Mouse (Mus musculus): Measurements from ENCODE around the gene Slc25a12. TPM values are rescaled to one million over a fixed set of nuclear protein-coding genes. Genes with fewer than 3 reads are reported as not detected.
A peak's percentile ranks its signal among the peaks of the same experiment; 100 is the strongest.
"Not testable (repeated sequence)": the region's sequence is repeated elsewhere in the genome, so short reads cannot be mapped to it uniquely, and the experiment has no call there.

Gene Slc25a12
- 100 to 1,000 TPM; 379 to 427 TPM for total RNA-seq (2021)
- long read RNA-seq, experiment 1, full-length matches to known transcripts = 353 of 433 reads
- long read RNA-seq, experiment 1, partial matches to known transcripts = 55 of 433 reads
- long read RNA-seq, experiment 1, other reads (novel, unspliced or antisense) = 25 of 433 reads
- long read RNA-seq, experiment 2, full-length matches to known transcripts = 295 of 376 reads
- long read RNA-seq, experiment 2, partial matches to known transcripts = 57 of 376 reads
- long read RNA-seq, experiment 2, other reads (novel, unspliced or antisense) = 24 of 376 reads

DNA sequence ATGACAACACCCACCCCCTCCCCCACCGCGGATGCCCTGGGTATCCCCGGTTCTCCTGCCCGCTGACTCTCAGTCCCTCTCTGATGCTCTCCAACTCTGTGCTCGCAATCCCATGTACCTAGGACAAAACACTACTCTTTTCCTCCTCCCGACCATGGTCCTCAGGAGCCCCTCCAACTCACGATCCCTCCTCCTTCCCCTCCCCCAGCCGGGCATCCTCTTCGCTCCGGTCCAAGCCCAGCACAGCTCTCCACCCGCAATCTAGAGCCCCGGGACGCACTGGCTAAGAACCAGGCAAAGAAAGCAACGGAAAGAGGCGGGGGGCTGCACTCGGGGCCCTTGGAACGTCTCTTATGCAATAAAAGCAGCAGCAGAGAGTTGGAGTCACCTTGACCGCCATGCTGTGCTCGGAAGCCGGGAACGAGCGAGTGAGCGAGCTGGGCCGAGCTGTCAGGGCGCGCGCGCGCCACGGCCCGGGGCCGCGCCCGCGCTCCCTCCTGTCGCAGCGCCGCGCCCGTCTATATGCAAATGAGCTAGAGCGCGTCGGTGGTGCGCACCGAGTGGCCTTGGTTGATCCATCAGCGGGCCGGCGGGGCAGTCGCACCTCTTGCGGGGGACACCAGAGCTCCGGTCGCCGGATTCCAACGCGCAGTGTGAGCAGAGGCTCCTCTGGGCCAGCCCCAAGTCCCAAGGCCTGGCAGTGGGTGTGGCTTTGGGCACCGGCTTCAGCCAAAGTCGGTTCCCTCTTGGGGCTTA lies at the start of gene Slc25a12:
Gene Slc25a12 (minus strand): TSS at position 625 of the 756 bp plus-strand sequence.
- DNase-seq (ENCODE audit: low spot score) = peak; percentile 90

- DNase-seq (ENCODE audit: low spot score) = no peak
Measured at GRCm38 (mm10) chr2:71405613-71406012, 38.1 kb upstream of the Slc25a12 start.

GRCm38 (mm10) chr2:71389864-71390263 lies 22.3 kb upstream of the Slc25a12 start:
- DNase-seq (ENCODE audit: low spot score) = no peak

- peak; percentile 96 for DNase-seq (ENCODE audit: low spot score)
Measured at GRCm38 (mm10) chr2:71388951-71389763, 21.6 kb upstream of the Slc25a12 start, which contains the start of gene Hat1. TSS of gene Hat1 (plus strand) at chr2:71388958.

DNA sequence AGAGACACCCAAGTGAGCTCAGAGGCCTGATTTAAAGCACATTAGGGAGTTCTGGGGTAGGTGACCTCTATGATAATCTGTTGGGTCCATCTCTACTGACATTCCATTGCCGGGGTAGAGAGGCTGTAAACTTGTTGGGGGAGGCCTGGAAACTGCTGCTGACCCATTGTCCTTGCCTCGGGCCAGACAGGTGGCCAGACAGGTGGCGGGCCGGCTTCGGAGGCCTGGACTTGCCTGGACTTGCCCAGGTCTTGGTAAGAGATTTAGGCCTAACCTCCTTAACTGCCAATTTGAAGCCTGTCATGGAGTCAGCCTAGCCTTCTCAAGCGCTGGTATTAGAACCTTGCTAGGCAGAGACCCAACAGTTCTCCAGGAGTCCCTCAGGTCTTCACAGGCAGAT lies 20.2 kb upstream of the Slc25a12 start:
- DNase-seq (ENCODE audit: low spot score) = no peak

GRCm38 (mm10) chr2:71383890-71384289 lies 16.3 kb upstream of the Slc25a12 start:
- no peak for DNase-seq (ENCODE audit: low spot score)

GRCm38 (mm10) chr2:71381962-71382361 lies 14.4 kb upstream of the Slc25a12 start:
- DNase-seq (ENCODE audit: low spot score) = no peak

DNA sequence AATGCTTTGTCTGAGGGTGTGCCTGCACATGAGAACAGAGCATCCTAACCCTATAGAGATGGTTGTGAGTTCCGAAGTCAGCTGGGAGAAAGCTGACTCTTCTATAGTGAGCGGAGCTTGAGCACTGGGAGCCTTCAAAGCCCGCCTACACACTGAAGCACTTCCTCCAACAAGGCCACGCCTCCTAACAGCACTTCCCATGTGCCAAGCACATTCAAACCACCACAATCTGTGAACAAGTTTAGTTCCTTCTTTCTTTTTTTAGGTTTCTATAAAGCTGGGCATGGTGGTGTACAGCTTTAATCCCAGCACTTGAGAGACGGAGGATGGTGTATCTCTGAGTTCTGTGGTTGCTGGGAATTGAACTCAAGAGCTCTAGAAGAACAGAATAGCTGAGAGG lies 9.9 kb upstream of the Slc25a12 start:
- DNase-seq (ENCODE audit: low spot score) = no peak

- no peak for DNase-seq (ENCODE audit: low spot score)
Measured at GRCm38 (mm10) chr2:71376433-71376906, 8.9 kb upstream of the Slc25a12 start.

DNA sequence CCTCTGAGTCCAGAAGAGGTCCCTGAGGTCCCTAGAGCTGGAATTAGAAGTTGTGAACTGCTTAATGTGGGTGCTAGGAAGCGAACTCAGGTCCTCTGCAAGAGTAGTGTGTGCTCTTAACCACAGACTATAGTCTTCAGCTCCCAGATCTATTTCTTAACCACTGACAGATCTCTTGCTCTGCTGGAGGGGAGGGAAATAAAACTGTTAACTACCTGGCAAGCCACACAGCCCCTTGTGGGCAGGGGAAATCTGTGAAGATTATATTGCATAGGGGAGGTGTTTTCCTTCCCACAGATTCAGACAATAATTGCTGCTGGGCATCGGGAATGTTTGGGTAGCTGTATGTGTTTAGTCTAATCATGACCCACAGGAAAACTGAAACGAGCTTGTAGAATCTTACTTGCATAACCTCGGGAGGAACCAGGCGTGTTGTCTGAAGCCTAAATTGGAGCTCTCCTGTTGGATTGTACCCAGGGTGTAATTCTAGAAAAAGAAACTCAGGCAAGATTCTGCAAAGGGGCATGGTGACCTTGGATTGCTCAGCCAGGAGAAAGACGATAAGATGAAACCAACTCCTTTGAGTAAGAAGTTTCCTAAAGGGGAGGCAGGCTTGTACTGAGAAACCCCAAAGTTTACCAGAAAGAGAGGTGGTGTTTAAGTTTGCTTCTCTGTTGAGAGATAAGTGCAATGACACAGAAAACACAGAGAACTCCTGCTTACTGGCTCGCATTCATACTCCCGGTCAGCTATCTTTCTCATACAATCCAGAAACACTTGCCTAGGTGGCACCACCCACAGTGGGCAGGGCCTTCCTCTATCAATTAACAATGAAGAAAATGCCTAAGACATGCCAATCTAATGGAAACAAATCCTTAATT lies 7.0 kb upstream of the Slc25a12 start:
- peak; percentile 70 for DNase-seq (ENCODE audit: low spot score)

GRCm38 (mm10) chr2:71372261-71372660 lies 4.7 kb upstream of the Slc25a12 start:
- not testable (repeated sequence) for DNase-seq (ENCODE audit: low spot score)

- no peak for DNase-seq (ENCODE audit: low spot score)
Measured at GRCm38 (mm10) chr2:71371790-71372189, 4.2 kb upstream of the Slc25a12 start.

DNA sequence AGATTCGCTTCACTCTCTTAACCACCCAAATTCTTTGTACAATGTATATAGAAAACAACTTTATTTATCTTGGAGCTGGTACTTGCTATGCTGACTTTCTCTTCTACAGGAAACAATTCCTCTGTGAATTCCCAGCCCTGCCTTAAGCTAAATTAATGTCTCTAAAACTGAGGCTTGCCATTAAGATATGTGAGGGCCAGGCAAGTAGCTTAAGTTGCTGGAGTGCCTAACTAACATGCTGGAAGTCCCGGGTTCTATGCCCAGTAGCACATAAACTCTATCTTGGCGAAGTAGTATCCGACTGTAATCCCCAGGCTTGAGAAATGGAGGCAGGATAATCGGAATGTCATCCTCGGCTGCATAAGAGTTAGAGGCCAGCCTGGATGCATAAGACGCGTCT lies 537 bp upstream of the Slc25a12 start:
- no peak for DNase-seq (ENCODE audit: low spot score)

DNA sequence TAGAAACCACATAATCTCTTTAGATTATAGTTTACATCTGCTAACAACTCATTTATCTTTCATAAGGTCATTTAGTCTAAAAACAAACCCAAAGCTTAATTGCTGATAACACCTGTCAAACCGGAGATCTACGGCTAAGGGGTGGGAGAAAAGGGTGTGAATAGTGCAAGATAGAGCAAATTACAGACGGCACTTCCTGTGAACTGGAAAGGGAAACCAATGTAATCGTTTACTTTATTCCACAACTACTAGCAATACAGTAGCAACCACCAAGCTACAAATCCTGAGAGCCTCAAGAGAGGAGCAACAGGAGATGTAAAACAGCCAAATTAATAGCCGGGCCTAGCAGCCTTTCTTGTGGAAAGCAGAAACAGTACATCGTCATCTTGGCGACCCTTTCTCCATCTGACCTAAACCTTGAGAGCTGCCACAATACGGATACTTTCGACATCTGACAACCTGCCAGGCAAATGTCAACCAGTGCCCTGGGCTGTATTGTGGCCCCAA lies 878 bp downstream of the Slc25a12 start:
- DNase-seq (ENCODE audit: low spot score) = no peak

GRCm38 (mm10) chr2:71360192-71360591 lies 7.4 kb downstream of the Slc25a12 start:
- no peak for DNase-seq (ENCODE audit: low spot score)

- no peak for DNase-seq (ENCODE audit: low spot score)
Measured at GRCm38 (mm10) chr2:71358347-71358746, 9.2 kb downstream of the Slc25a12 start.

- DNase-seq (ENCODE audit: low spot score) = peak; percentile 84
Measured at GRCm38 (mm10) chr2:71354055-71354425, 13.5 kb downstream of the Slc25a12 start.

GRCm38 (mm10) chr2:71353306-71354054 lies 14.1 kb downstream of the Slc25a12 start:
- DNase-seq (ENCODE audit: low spot score) = no peak

GRCm38 (mm10) chr2:71351727-71351987 lies 15.9 kb downstream of the Slc25a12 start:
- DNase-seq (ENCODE audit: low spot score) = no peak
